Mouse (Mus musculus): ENCODE measurements around the gene Hspb11.

DNA sequence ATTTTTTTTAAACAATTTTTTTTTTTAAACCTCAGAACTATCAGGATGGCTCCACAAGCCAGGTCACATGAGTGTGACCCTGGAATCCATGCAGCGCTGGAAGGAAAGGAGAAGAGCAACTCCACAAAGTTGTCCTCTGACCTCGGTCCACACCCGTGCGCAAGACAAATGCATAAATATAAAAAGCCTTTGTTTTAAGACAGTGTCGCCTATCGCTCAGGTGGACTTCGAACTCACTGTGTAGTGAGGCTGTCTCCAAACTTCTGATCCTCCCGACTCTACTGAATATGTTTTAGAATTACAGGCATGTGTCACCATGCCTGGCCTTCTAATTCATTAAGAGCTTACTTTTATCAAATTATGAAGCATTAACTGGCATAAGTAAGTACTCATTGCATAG, 75.1 kb downstream of the Hspb11 start:
- TF ChIP-seq CTCF (IDR thresholded peaks at IDR 0.05; ENCODE audit: borderline replicate concordance, extremely low read depth, insufficient read depth, insufficient read length) (no peak), POLR2A (IDR thresholded peaks at IDR 0.05; ENCODE audit: borderline replicate concordance, extremely low read depth, insufficient read depth, insufficient read length, poor library complexity, severe bottlenecking) (no peak)
